Mouse (Mus musculus): ENCODE data around the gene Fam107b. TPM values are rescaled to one million over a fixed set of nuclear protein-coding genes. Genes with fewer than 3 reads are reported as not detected.

Gene Fam107b
- polyA plus RNA-seq, 1 experiment from 2014 or later: 65.8 TPM

DNA sequence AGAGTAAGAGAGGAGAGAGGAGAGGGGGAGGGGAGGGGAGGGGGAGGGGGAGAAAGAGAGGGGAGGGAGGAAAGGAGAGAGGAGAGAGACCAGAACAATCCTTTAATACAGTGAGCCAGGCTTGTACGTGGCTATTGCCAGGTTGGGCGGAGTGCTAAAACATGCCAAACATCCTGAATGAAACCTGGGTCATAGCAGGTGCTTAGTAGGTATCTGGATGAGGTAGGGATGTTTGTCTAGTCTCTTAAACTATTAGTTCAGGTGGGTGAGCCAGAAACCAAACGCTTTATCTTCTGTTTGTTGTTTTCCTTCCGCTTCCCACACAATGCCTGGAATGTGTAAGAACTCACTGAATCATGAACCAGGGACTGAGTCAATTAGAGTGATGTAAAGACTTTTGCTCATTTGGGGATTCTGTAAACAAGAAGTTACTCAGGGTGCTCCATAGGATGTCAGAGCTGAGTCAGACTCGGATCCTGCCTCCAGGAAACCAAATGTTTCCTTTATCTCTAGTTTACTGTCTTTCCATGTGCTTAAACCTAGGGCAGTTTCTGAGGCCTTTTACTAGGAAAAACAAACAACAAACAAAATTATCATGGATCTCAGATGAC is 89.1 kb downstream of the Fam107b start:
- H3K9me3 ChIP-seq (ENCODE audit: control insufficient read depth, low read length): no peaks in the 10 kb centered on the region
- WGBS: 52% methylated on average over 5 of the region's 5 CpGs
- H3K9ac ChIP-seq (ENCODE audit: low read depth, low read length): no peak overlapping the region
- no peaks in the 10 kb centered on the region for H3K27me3 ChIP-seq (ENCODE audit: control insufficient read depth, insufficient read depth, low read length)
- no peak overlapping the region for H3K4me2 ChIP-seq (replicated peaks; ENCODE audit: low read depth, low read length)
- H3K4me3 ChIP-seq (ENCODE audit: low read depth, low read length): no peak overlapping the region
- H3K36me3 ChIP-seq (ENCODE audit: control insufficient read depth, insufficient read depth, low read length): no peaks in the 10 kb centered on the region
- ATAC-seq (ENCODE audit: low FRiP score) (no peak), DNase-seq (ENCODE audit: low spot score) (no peak)
- no peak overlapping the region for H3K27ac ChIP-seq (ENCODE audit: low read depth, low read length)
- H3K4me1 ChIP-seq (replicated peaks; ENCODE audit: control insufficient read depth, insufficient read depth, low read length): no peaks in the 10 kb centered on the region

DNA sequence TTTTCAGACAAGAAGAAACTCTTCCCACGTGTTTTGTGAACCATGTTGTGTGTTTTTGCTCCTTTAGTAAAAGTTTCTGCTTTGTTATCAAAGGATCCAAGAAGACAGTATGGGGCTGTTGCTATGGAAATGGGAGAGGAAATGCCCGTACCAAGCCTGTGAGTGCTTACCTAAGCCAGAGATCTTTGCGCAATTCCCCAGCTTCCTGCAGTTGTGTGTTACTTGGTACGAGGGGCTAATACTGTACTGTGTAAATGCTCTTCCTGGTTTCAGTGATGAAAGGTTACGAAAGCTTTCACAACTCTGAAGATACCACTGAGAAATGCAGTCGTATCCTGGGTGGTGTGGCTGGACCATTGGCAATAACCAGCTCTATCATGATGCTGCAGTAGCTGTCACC is 93.8 kb downstream of the Fam107b start:
- WGBS: 76% methylated on average over 6 of the region's 6 CpGs
- Histone ChIP-seq H3K9me3 (ENCODE audit: control insufficient read depth, low read length) (no peaks in the 10 kb centered on the region), H3K27me3 (ENCODE audit: control insufficient read depth, insufficient read depth, low read length) (no peaks in the 10 kb centered on the region), H3K4me2 (replicated peaks; ENCODE audit: low read depth, low read length) (no peak overlapping the region), H3K4me3 (ENCODE audit: low read depth, low read length) (no peak overlapping the region), H3K36me3 (ENCODE audit: control insufficient read depth, insufficient read depth, low read length) (no peaks in the 10 kb centered on the region), H3K27ac (ENCODE audit: low read depth, low read length) (no peak overlapping the region), H3K4me1 (replicated peaks; ENCODE audit: control insufficient read depth, insufficient read depth, low read length) (no peaks in the 10 kb centered on the region), H3K9ac (ENCODE audit: low read depth, low read length) (no peak overlapping the region)
- no peak for ATAC-seq (ENCODE audit: low FRiP score)
- DNase-seq (ENCODE audit: low spot score): no peak

DNA sequence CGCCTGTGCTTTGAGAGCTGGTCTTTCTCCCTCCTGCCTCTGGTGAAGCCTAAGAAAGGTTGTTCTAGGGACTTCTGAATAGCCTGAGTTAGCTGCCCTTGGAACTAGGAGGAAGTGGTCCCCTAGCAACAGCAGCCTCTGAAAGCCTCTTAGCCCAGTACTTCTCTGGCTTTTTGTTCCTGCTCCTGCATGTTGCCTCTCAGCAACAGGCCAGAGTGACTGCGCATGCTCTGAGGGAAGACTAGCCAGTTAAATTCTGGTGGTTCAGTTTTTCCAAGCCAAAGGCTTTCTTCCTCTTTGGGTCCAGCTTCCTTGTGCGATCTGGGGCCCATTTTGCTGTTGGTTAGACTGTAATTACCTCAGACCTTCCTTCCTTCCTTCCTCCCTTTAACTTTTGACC is 98.4 kb downstream of the Fam107b start:
- H3K36me3 ChIP-seq (ENCODE audit: control insufficient read depth, insufficient read depth, low read length): no peaks in the 10 kb centered on the region
- no peak overlapping the region for H3K4me2 ChIP-seq (replicated peaks; ENCODE audit: low read depth, low read length)
- no peaks in the 10 kb centered on the region for H3K4me1 ChIP-seq (replicated peaks; ENCODE audit: control insufficient read depth, insufficient read depth, low read length)
- no peak overlapping the region for H3K9ac ChIP-seq (ENCODE audit: low read depth, low read length)
- no peak overlapping the region for H3K4me3 ChIP-seq (ENCODE audit: low read depth, low read length)
- no peak overlapping the region for H3K27ac ChIP-seq (ENCODE audit: low read depth, low read length)
- WGBS: 83% methylated on average over 3 of the region's 3 CpGs
- H3K9me3 ChIP-seq (ENCODE audit: control insufficient read depth, low read length): no peaks in the 10 kb centered on the region
- no peak for ATAC-seq (ENCODE audit: low FRiP score)
- no peak for DNase-seq (ENCODE audit: low spot score)
- H3K27me3 ChIP-seq (ENCODE audit: control insufficient read depth, insufficient read depth, low read length): no peaks in the 10 kb centered on the region

DNA sequence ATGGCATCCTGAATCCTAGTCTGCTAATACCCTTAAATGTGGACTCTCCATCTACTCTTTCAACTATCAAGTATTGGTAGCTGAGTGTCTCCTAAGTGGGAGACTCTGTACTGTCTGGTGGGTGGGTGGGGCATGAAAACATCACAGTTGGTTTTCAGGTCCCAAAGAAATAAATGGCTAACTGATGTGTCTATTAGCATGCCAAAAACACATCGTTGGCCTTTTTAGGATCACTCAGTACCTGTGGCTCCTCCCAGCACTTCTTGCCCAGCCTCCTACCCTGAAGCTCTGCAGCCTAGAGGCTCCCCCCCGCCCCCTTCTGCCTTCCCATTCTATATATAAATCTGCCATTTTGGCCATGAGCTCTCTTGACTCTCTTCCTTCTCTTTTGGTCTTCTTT is 99.4 kb downstream of the Fam107b start:
- ATAC-seq (ENCODE audit: low FRiP score) (no peak), DNase-seq (ENCODE audit: low spot score) (no peak)
- no peaks in the 10 kb centered on the region for H3K27me3 ChIP-seq (ENCODE audit: control insufficient read depth, insufficient read depth, low read length)
- no peak overlapping the region for H3K4me2 ChIP-seq (replicated peaks; ENCODE audit: low read depth, low read length)
- no peaks in the 10 kb centered on the region for H3K4me1 ChIP-seq (replicated peaks; ENCODE audit: control insufficient read depth, insufficient read depth, low read length)
- no peak overlapping the region for H3K9ac ChIP-seq (ENCODE audit: low read depth, low read length)
- no peaks in the 10 kb centered on the region for H3K36me3 ChIP-seq (ENCODE audit: control insufficient read depth, insufficient read depth, low read length)
- H3K27ac ChIP-seq (ENCODE audit: low read depth, low read length): no peak overlapping the region
- WGBS: 61% methylated on average over 2 of the region's 2 CpGs
- H3K9me3 ChIP-seq (ENCODE audit: control insufficient read depth, low read length): no peaks in the 10 kb centered on the region
- H3K4me3 ChIP-seq (ENCODE audit: low read depth, low read length): no peak overlapping the region

GRCm38 (mm10) chr2:3672654-3673367 is 102.5 kb downstream of the Fam107b start:
- H3K4me3 ChIP-seq (ENCODE audit: low read depth, low read length): no peak overlapping the region
- no peak overlapping the region for H3K27ac ChIP-seq (ENCODE audit: low read depth, low read length)
- DNase-seq (ENCODE audit: low spot score): no peak
- no peaks in the 10 kb centered on the region for H3K36me3 ChIP-seq (ENCODE audit: control insufficient read depth, insufficient read depth, low read length)
- no peak for ATAC-seq (ENCODE audit: low FRiP score)
- H3K4me2 ChIP-seq (replicated peaks; ENCODE audit: low read depth, low read length): no peak overlapping the region
- H3K9ac ChIP-seq (ENCODE audit: low read depth, low read length): no peak overlapping the region
- 85% methylated on average over 5 of the region's 5 CpGs for WGBS
- H3K27me3 ChIP-seq (ENCODE audit: control insufficient read depth, insufficient read depth, low read length): no peaks in the 10 kb centered on the region
- H3K4me1 ChIP-seq (replicated peaks; ENCODE audit: control insufficient read depth, insufficient read depth, low read length): no peaks in the 10 kb centered on the region
- H3K9me3 ChIP-seq (ENCODE audit: control insufficient read depth, low read length): no peaks in the 10 kb centered on the region

DNA sequence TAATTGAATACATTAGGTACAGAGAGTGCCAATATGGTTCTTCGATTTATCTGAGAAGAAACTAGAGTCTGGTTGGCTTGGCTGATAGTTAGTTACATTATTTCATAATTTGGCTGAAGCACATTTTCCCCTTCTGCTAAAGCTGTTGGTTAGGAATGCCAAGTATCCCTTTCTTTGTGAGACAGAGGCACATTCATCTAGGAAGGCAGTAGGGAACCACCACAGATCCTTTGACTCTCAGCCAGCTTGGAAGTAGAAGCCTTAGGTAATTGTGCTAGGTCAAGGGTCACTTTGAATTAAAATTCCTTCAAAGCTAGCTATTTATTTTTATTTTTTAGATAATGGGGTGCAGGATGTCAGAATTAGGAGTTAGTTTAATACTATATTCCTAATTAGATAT is 105.2 kb downstream of the Fam107b start:
- Histone ChIP-seq H3K27me3 (ENCODE audit: control insufficient read depth, insufficient read depth, low read length) (no peaks in the 10 kb centered on the region), H3K9ac (ENCODE audit: low read depth, low read length) (no peak overlapping the region), H3K9me3 (ENCODE audit: control insufficient read depth, low read length) (no peaks in the 10 kb centered on the region), H3K4me1 (replicated peaks; ENCODE audit: control insufficient read depth, insufficient read depth, low read length) (no peaks in the 10 kb centered on the region), H3K27ac (ENCODE audit: low read depth, low read length) (no peak overlapping the region), H3K4me3 (ENCODE audit: low read depth, low read length) (no peak overlapping the region), H3K36me3 (ENCODE audit: control insufficient read depth, insufficient read depth, low read length) (no peaks in the 10 kb centered on the region), H3K4me2 (replicated peaks; ENCODE audit: low read depth, low read length) (no peak overlapping the region)
- no peak for DNase-seq (ENCODE audit: low spot score)
- ATAC-seq (ENCODE audit: low FRiP score): no peak
- 92% methylated on average over 1 of the region's 1 CpGs for WGBS

DNA sequence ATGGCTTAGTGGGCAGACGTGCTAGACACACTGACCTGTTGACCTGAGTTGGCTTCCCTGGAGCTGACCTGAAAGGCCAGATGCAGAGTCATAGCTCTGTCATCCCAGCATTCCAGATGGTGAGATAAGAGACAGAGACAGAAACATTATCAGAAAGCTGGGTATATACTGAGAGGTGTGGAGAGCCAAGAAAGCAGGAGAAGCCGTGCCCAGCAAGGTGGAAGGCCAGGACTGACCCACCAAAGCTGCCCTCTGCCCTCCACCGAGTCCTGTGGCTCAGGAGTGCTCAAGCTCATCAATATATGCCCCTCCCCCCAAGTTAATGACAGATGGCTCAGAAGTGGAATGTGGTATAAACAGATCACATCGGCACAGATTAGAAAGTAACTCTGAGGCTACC is 112.4 kb downstream of the Fam107b start:
- Histone ChIP-seq H3K4me1 (replicated peaks; ENCODE audit: control insufficient read depth, insufficient read depth, low read length) (peaks cover 2% of the 10 kb centered on the region; the same call in 1 of the 2 replicates), H3K4me2 (replicated peaks; ENCODE audit: low read depth, low read length) (no peak overlapping the region), H3K27me3 (ENCODE audit: control insufficient read depth, insufficient read depth, low read length) (no peaks in the 10 kb centered on the region), H3K9ac (ENCODE audit: low read depth, low read length) (no peak overlapping the region), H3K27ac (ENCODE audit: low read depth, low read length) (no peak overlapping the region), H3K9me3 (ENCODE audit: control insufficient read depth, low read length) (no peaks in the 10 kb centered on the region), H3K4me3 (ENCODE audit: low read depth, low read length) (no peak overlapping the region), H3K36me3 (ENCODE audit: control insufficient read depth, insufficient read depth, low read length) (no peaks in the 10 kb centered on the region)
- 57% methylated on average over 4 of the region's 4 CpGs for WGBS
- ATAC-seq (ENCODE audit: low FRiP score) (peak; percentile 43; the same call in 1 of the 2 replicates), DNase-seq (ENCODE audit: low spot score) (no peak)

DNA sequence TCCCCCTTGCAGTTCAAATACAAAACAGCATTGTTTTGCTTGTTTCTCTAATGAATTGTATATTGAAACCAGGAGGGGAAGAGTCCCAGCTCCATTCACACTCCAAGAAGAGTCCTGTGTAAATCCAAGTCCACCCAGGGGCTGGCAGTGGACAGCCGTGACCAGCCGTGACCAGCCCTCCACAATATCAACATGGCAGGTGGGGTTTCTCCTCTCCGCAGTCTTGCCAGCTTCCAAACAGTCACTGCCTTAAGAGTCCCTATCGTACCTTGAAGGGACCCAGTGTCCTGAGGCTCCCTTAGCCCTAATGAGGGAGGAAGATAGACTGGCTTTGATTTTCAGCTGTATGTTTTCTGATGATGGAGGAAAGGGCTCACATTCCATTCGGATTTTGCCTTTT is 113.1 kb downstream of the Fam107b start:
- H3K9me3 ChIP-seq (ENCODE audit: control insufficient read depth, low read length): no peaks in the 10 kb centered on the region
- ATAC-seq (ENCODE audit: low FRiP score) (peak; percentile 45; the same call in 1 of the 2 replicates), DNase-seq (ENCODE audit: low spot score) (no peak)
- H3K36me3 ChIP-seq (ENCODE audit: control insufficient read depth, insufficient read depth, low read length): no peaks in the 10 kb centered on the region
- H3K4me1 ChIP-seq (replicated peaks; ENCODE audit: control insufficient read depth, insufficient read depth, low read length): peaks cover 2% of the 10 kb centered on the region; the same call in 1 of the 2 replicates
- H3K27ac ChIP-seq (ENCODE audit: low read depth, low read length): peak overlapping the region; percentile 62
- WGBS: 70% methylated on average over 5 of the region's 5 CpGs
- H3K27me3 ChIP-seq (ENCODE audit: control insufficient read depth, insufficient read depth, low read length): no peaks in the 10 kb centered on the region
- no peak overlapping the region for H3K4me3 ChIP-seq (ENCODE audit: low read depth, low read length)
- H3K9ac ChIP-seq (ENCODE audit: low read depth, low read length): no peak overlapping the region
- H3K4me2 ChIP-seq (replicated peaks; ENCODE audit: low read depth, low read length): no peak overlapping the region

- Histone ChIP-seq H3K27ac (ENCODE audit: low read depth, low read length) (peak overlapping the region; percentile 62), H3K4me3 (ENCODE audit: low read depth, low read length) (no peak overlapping the region)
- 39% methylated on average over 6 of the region's 6 CpGs for WGBS
These were observed 113.5 kb downstream of the Fam107b start for GRCm38 (mm10) chr2:3683751-3684229.

More at GRCm38 (mm10) chr2:3683751-3684229, 113.5 kb downstream of the Fam107b start:
- no peaks in the 10 kb centered on the region for H3K9me3 ChIP-seq (ENCODE audit: control insufficient read depth, low read length)
- ATAC-seq (ENCODE audit: low FRiP score) (peak; percentile 80), DNase-seq (ENCODE audit: low spot score) (peak; percentile 19)
- no peak overlapping the region for H3K4me2 ChIP-seq (replicated peaks; ENCODE audit: low read depth, low read length)
- H3K9ac ChIP-seq (ENCODE audit: low read depth, low read length): no peak overlapping the region
- H3K27me3 ChIP-seq (ENCODE audit: control insufficient read depth, insufficient read depth, low read length): no peaks in the 10 kb centered on the region
- no peaks in the 10 kb centered on the region for H3K36me3 ChIP-seq (ENCODE audit: control insufficient read depth, insufficient read depth, low read length)
- peaks cover 2% of the 10 kb centered on the region; the same call in 1 of the 2 replicates for H3K4me1 ChIP-seq (replicated peaks; ENCODE audit: control insufficient read depth, insufficient read depth, low read length)

All from hindbrain, embryonic 11.5 days (tissue).